Mouse (Mus musculus) testis, adult 2 months (tissue): ENCODE measurements around the gene Rps28.

ENCODE experiments used
- CTCF ChIP-seq: fragments of 200-500 bp; IDR thresholded peaks from 2 replicates; pipeline ENCODE4 v1.5.1; 2012; ENCODE audit warnings: low read depth, mild to moderate bottlenecking, inconsistent platforms, low read length, moderate library complexity; ENCODE audit not compliant: control insufficient read depth, insufficient read depth, insufficient replicate concordance
- POLR2A ChIP-seq: fragments of 200-500 bp; IDR thresholded peaks from 2 replicates; pipeline ENCODE4 v1.6.1; 2012; ENCODE audit warnings: low read depth, mild to moderate bottlenecking, inconsistent platforms, low read length, moderate library complexity; ENCODE audit not compliant: control insufficient read depth

- no peak for TF ChIP-seq CTCF
- TF ChIP-seq POLR2A = no peak
Measured at GRCm38 (mm10) chr17:33786375-33786774, 38.0 kb downstream of the Rps28 start.
